Mouse (Mus musculus) lung, adult 2 months (tissue): ENCODE measurements at regions not wholly inside any gene's neighbourhood (a gene's known extent, or its start where the extent isn't known, plus 50 kb on each side); places are given as distances from the start of the nearest gene placed in this dataset.

ENCODE experiments used
- CTCF ChIP-seq: fragments of 200-500 bp; IDR thresholded peaks from 2 replicates; pipeline ENCODE4 v1.5.1; 2011; ENCODE audit warnings: mild to moderate bottlenecking, low read length, control low read depth; ENCODE audit not compliant: insufficient read depth
- POLR2A ChIP-seq: fragments of 200-500 bp; IDR thresholded peaks from 2 replicates; pipeline ENCODE4 v1.6.1; 2011; ENCODE audit warnings: low read depth, mild to moderate bottlenecking, control low read depth, low read length, borderline replicate concordance; ENCODE audit errors: extremely low read depth

DNA sequence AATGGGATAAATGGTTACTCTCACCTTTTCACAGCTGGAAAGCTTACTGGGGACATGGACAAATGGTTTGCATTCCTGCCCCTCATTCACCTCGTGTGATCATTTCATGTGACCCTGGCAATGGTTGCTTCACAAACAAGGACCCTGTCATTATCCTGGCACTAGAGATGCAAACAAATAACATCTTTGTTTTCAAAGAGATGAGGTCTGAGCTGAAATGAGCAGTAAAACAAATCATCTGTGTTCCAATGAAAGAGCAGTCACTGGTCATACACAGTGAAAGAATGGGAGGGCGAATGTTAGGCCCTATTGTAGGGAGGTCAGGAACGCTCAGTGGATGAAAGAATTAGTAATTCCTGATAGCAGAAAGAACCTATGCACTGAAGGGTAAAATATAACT, 327.5 kb upstream of the Ube2e3 start:
- TF ChIP-seq CTCF = no peak
- no peak for TF ChIP-seq POLR2A
